In genomic region chr9:108154814-108155213, GRCm38 (mm10) we compare ENCODE assay signal across 10 mouse cellular contexts.
"Had no signal": no experiment of that assay in that cellular context is flagged by ENCODE, and none has a peak within 500 bp of the region (broad histone marks: within the 10 kb centered on the region; RNA-seq: fewer than 3 reads in every experiment).

No protein-coding gene starts in this region.

- H3K4me3 ChIP-seq: limb, embryonic 15.5 days; liver, embryonic 12.5 days; megakaryocyte, embryonic 14.5 days; midbrain, embryonic 12.5 days; neural tube, embryonic 15.5 days had no signal

- DNase-seq: kidney, postnatal 25 days; lung, embryonic 14.5 days; lung, postnatal 10 days; right cerebral cortex, postnatal 25 days had no signal

- H3K27ac ChIP-seq: limb, embryonic 15.5 days; liver, embryonic 12.5 days; macrophage; midbrain, embryonic 12.5 days had no signal
